Mouse (Mus musculus) skeletal muscle tissue, postnatal 0 days (tissue): ENCODE data around the gene Olfr16. TPM values are rescaled to one million over a fixed set of nuclear protein-coding genes. Genes with fewer than 3 reads are reported as not detected.

Experiments used
- polyA plus RNA-seq: library from polyadenylated mRNA; unstranded; fragments of >200 nt; fragmentation: Nextera tagmentation; extraction: Ambion mirVana; gene quantifications from 2 replicates; pipeline ENCODE4 v1.2.1, GENCODE M21; 2015

The Olfr16 gene
- polyA plus RNA-seq = not detected in 2 replicates

DNA sequence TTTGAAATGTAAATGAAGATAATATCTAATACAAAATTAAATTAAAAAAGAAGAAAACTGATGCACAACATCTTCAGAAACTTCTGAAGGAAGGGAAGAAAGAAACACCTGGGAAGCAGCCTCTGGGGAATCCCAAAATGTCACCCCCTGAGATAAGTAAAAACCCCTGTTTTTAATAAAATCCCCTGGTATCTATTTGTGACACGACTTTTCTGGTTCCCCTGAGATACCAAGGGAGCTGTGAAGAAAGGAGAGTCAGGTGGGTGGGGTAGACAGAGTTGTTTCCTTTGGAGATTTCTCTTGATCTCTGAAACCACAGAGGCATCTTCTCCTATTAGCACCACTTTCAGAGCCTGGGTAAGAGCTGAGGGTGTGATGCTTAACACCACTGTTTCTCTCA lies at the start of gene Olfr16:
Gene Olfr16 (plus strand): TSS at position 250 of the 400 bp plus-strand sequence.

Other genes starting within 250 kb of the Olfr16 start
- gene Apcs, start 55.4 kb upstream of the Olfr16 start, polyA plus RNA-seq = 0.80 and 1.4 TPM in 2 replicates
- gene Olfr1408, start 187.0 kb downstream of the Olfr16 start, polyA plus RNA-seq = not detected in 2 replicates
- gene Olfr1406, start 240.2 kb downstream of the Olfr16 start, polyA plus RNA-seq = not detected in 2 replicates
- gene Olfr218, start 247.4 kb downstream of the Olfr16 start, polyA plus RNA-seq = not detected in 2 replicates